Mouse (Mus musculus) embryonic fibroblast, embryonic 13.5 days (primary cell): ENCODE data around the gene Dach1.

ENCODE experiments used
- CTCF ChIP-seq: IDR thresholded peaks from 2 replicates; pipeline ENCODE4 v1.5.1; 2011; ENCODE audit warnings: mild to moderate bottlenecking, control low read depth, low read length, moderate library complexity, borderline replicate concordance; ENCODE audit not compliant: insufficient read depth
- POLR2A ChIP-seq: IDR thresholded peaks from 2 replicates; pipeline ENCODE4 v1.6.1; 2011; ENCODE audit warnings: low read depth, mild to moderate bottlenecking, control low read depth, low read length, moderate library complexity

DNA sequence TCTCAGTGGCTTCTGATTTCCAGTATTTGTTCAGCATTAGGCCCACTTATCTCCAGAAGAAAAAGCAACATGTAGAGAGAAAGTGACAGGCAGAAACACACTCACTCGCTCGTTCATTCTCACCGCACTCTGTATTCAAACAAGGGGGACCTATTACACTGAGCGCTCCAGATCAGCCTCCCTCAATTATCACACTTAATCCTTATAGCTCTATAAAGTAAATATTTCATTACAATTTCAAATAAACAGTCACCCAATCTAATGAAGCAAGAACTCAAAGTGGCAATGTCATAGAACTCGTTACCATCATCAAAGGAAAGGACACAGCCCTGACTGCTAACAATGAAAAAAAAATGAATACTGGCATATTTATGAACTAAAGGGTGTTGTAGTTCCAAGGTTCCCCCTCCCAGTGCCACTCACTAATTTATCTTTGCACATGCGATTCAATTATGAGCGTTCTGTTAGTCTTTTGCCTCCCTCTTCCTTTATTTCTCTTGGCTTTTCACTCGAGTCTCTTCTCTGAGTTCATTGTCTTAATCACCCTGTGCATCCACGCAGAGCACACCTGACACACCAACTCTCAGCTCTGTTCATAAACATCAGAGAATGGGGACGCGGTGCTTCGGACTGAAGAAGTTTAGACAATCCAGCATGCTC, 96.0 kb downstream of the Dach1 start:
- TF ChIP-seq CTCF (no peak), POLR2A (no peak)
